Mouse (Mus musculus) heart, adult 2 months (tissue): ENCODE data around the gene Snx10. TPM values are rescaled to one million over a fixed set of nuclear protein-coding genes. Genes with fewer than 3 reads are reported as not detected.

Source experiments
- DNase-seq, 2 experiments: peaks; one replicate each; pipeline ENCODE4 v3.0.0; 2021
- H3K27ac ChIP-seq: fragments of 200-600 bp; 2 replicates; pipeline ENCODE4 v1.8.1; 2022
- H3K27me3 ChIP-seq: fragments of 200-500 bp; 2 replicates; pipeline ENCODE4 v1.6.1; 2012; ENCODE audit warnings: mild to moderate bottlenecking, low read length, inconsistent platforms, mixed read lengths; ENCODE audit not compliant: control insufficient read depth, insufficient read depth
- H3K36me3 ChIP-seq: fragments of 200-500 bp; 2 replicates; pipeline ENCODE4 v1.6.1; 2012; ENCODE audit warnings: low read length, inconsistent platforms; ENCODE audit not compliant: control insufficient read depth, insufficient read depth
- H3K4me1 ChIP-seq: fragments of 200-500 bp; 2 replicates; pipeline ENCODE4 v1.6.1; 2011; ENCODE audit warnings: low read length; ENCODE audit not compliant: control insufficient read depth, insufficient read depth
- H3K4me3 ChIP-seq: fragments of 200-600 bp; 2 replicates; pipeline ENCODE4 v1.8.1; 2022
- H3K79me2 ChIP-seq: fragments of 200-500 bp; replicated peaks from 2 replicates; pipeline ENCODE4 v1.6.1; 2012; ENCODE audit warnings: mild to moderate bottlenecking, inconsistent platforms, low read length, moderate library complexity, mixed read lengths; ENCODE audit not compliant: control insufficient read depth, insufficient read depth
- H3K9ac ChIP-seq: fragments of 200-500 bp; 2 replicates; pipeline ENCODE4 v1.6.1; 2012; ENCODE audit warnings: low read depth, mild to moderate bottlenecking, control low read depth, inconsistent platforms, low read length, mixed read lengths
- CTCF ChIP-seq: fragments of 200-600 bp; IDR thresholded peaks from 2 replicates; pipeline ENCODE4 v1.8.1; 2022; ENCODE audit warnings: antibody characterized with exemption, mild to moderate bottlenecking, moderate library complexity
- EP300 ChIP-seq: fragments of 200-500 bp; IDR thresholded peaks from 2 replicates; pipeline ENCODE4 v1.6.1; 2011; ENCODE audit warnings: low read depth, low read length, control low read depth; ENCODE audit not compliant: insufficient read depth
- POLR2A ChIP-seq: fragments of 200-500 bp; IDR thresholded peaks from 2 replicates; pipeline ENCODE4 v1.6.1; 2011; ENCODE audit warnings: mild to moderate bottlenecking, low read depth, low read length, control low read depth; ENCODE audit not compliant: insufficient read depth
- WGBS: fragments of 180-500 bp; shearing (Covaris S2); methylation state at CpG from one replicate; pipeline ENCODE4 v1.1.7; 2018; 5-methylcytosine and 5-hydroxymethylcytosine counted together
- intact Hi-C: fragments of 180-260 bp; cut with DNase I; formaldehyde crosslinking; loops from one replicate; pipeline ENCODE4 v1.15.1; 2025
- polyA plus RNA-seq: library from polyadenylated mRNA; depleted of rRNA; stranded (reverse); fragments of >200 nt; gene quantifications from 2 replicates; pipeline ENCODE4 v1.2.3, GENCODE M21; 2012
- total RNA-seq, 2 experiments: library from RNA; stranded (reverse); gene quantifications; 2 replicates each; pipeline ENCODE4 v1.2.3; 2021

The Snx10 gene
- total and polyA plus RNA-seq, 3 experiments, result 3.9 to 11.4 (median 10.8) TPM

DNA sequence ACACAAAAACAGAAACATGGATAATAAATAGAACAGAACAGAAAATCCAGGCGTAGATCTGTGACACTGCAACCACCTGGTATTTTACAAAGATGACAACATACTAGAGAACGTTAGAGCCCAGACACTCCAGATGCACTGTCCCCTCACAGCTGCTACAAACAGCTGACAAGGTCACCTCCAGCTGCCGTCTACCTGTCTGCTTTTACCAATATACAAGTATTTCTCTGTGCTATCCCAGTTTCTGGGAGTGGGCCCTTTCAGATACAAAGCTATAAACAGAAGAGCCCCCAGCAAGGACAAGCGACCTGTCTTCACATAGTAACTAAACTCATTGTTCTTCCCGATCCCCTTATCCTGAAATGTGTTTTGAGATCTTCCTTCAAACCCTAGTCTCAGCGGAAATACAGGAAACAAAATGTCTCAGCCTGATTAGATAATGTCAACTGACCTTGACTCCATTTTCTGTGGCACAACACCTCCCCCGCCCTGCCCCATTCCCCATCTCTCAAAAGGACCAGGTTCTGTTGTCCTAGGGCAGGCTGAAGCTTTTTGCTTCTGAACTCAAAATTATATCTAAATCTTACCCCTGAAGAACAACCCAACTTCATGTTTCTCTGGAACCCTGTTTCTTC, 37.5 kb upstream of the Snx10 start:
- TF ChIP-seq POLR2A (no peak), EP300 (no peak), CTCF (no peak)
- H3K79me2 ChIP-seq, result no peaks in the 10 kb centered on the region

DNA sequence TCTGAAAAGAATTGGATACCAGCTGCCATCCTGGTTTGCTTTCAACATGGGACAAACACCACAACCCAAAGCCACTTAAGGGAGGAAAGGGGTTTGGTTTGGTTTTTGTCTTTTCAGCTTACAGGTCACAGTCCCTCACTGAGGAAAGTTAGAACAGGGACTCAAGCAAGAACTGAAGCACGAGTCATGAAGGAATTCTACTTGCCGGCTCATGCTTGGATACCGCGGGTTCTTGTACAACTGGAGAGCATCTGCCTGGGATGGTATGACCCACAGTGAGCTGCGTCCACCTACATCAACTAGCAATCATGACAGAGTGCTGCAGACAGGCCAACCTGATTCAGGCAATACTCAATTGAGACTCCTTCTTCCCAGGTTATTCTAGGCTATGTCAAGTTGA, 37.0 kb upstream of the Snx10 start:
- DNase-seq, result no peak
- Histone ChIP-seq H3K4me1 (no peaks in the 10 kb centered on the region), H3K9ac (no peak overlapping the region), H3K36me3 (no peaks in the 10 kb centered on the region; the same call in 1 of the 2 replicates), H3K27ac (no peak overlapping the region), H3K4me3 (no peak overlapping the region), H3K79me2 (no peaks in the 10 kb centered on the region), H3K27me3 (no peaks in the 10 kb centered on the region)
- 85% methylated on average over 5 of the region's 5 CpGs for WGBS
- intact Hi-C loops, result no loop called here
- TF ChIP-seq POLR2A (no peak), EP300 (no peak), CTCF (no peak)

More for the DNA sequence above, 37.5 kb upstream of the Snx10 start:
- Histone ChIP-seq H3K36me3 (no peaks in the 10 kb centered on the region; the same call in 1 of the 2 replicates), H3K9ac (no peak overlapping the region), H3K27me3 (no peaks in the 10 kb centered on the region), H3K27ac (no peak overlapping the region), H3K4me3 (no peak overlapping the region), H3K4me1 (no peaks in the 10 kb centered on the region)
- WGBS, result 30% methylated on average over 7 of the region's 7 CpGs
- intact Hi-C loops, result no loop called here
- no peak for DNase-seq

GRCm38 (mm10) chr6:51489787-51490186, 33.9 kb upstream of the Snx10 start:
- 38% methylated on average over 2 of the region's 2 CpGs for WGBS
- Histone ChIP-seq H3K9ac (no peak overlapping the region), H3K27ac (no peak overlapping the region), H3K4me1 (no peaks in the 10 kb centered on the region), H3K36me3 (no peaks in the 10 kb centered on the region), H3K79me2 (no peaks in the 10 kb centered on the region), H3K4me3 (no peak overlapping the region), H3K27me3 (no peaks in the 10 kb centered on the region)
- no peak for TF ChIP-seq CTCF
- no peak for TF ChIP-seq POLR2A
- TF ChIP-seq EP300, result no peak
- DNase-seq, result peak; percentile 46 to 77
- intact Hi-C loops, result no loop called here

GRCm38 (mm10) chr6:51497321-51498111, 26.2 kb upstream of the Snx10 start:
- WGBS, result 56% methylated on average over 8 of the region's 8 CpGs
- Histone ChIP-seq H3K4me3 (no peak overlapping the region), H3K9ac (no peak overlapping the region), H3K4me1 (no peaks in the 10 kb centered on the region), H3K27ac (no peak overlapping the region), H3K27me3 (no peaks in the 10 kb centered on the region), H3K79me2 (no peaks in the 10 kb centered on the region), H3K36me3 (no peaks in the 10 kb centered on the region)
- intact Hi-C loops, result no loop called here
- no peak for DNase-seq
- TF ChIP-seq CTCF, result no peak
- TF ChIP-seq EP300, result no peak
- TF ChIP-seq POLR2A, result no peak

DNA sequence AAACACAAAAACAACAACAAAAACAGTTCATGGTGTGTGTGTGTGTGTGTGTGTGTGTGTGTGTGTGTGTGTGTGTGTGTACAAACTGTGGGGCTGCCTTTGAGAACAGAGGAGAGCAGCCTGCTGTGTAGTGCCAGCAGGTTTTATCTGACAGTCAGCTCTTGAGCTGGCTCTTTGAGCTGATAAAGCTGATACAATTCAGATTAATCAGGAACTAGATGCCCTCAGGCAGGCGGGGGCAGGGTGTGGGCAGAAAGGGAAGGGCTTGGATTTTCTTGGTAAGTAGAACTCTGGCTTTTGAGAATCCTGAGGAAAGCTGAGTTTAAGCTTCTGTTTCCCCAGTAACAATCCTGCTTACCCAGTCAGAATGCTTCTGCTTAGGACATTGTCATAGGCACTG, 18.0 kb upstream of the Snx10 start:
- Histone ChIP-seq H3K27ac (no peak overlapping the region), H3K9ac (no peak overlapping the region), H3K27me3 (no peaks in the 10 kb centered on the region), H3K4me3 (no peak overlapping the region), H3K4me1 (no peaks in the 10 kb centered on the region), H3K79me2 (no peaks in the 10 kb centered on the region), H3K36me3 (no peaks in the 10 kb centered on the region)
- TF ChIP-seq CTCF, result no peak
- no peak for TF ChIP-seq EP300
- no peak for TF ChIP-seq POLR2A
- intact Hi-C loops, result loop anchor here (5.0 kb wide), 1 partner anchor 33 kb away; the partner anchor contains the start of gene Cbx3
- no peak for DNase-seq
- WGBS, result 89% methylated on average over 1 of the region's 1 CpGs

DNA sequence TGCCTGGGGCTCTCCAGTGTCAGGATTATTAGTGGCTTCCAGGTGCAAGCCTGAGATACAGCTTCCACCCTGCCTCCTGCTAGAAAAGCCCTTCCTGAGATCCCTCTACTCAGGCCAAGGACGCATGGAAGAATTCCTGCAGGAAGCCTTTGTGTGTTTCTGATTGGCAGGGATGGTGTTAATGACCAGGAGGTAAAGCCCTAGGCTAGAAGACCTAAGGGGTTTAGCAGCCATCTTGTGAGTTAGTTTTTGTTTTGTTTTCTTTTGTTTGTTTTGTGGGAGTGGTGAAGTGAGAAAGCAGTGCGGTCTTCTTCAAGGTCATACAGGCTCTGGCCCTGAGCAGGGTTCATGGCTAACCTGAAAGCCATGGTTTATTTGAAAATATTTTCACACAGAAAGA, 16.1 kb upstream of the Snx10 start:
- Histone ChIP-seq H3K27me3 (no peaks in the 10 kb centered on the region), H3K36me3 (no peaks in the 10 kb centered on the region), H3K9ac (no peak overlapping the region), H3K4me3 (no peak overlapping the region), H3K27ac (no peak overlapping the region), H3K79me2 (no peaks in the 10 kb centered on the region), H3K4me1 (no peaks in the 10 kb centered on the region)
- no peak for TF ChIP-seq CTCF
- TF ChIP-seq POLR2A, result no peak
- TF ChIP-seq EP300, result no peak
- intact Hi-C loops, result loop anchor here (5.0 kb wide), 1 partner anchor 35 kb away; the partner anchor contains the start of gene Cbx3
- WGBS, result 77% methylated on average over 2 of the region's 2 CpGs
- no peak for DNase-seq
